In the genomic region with DNA sequence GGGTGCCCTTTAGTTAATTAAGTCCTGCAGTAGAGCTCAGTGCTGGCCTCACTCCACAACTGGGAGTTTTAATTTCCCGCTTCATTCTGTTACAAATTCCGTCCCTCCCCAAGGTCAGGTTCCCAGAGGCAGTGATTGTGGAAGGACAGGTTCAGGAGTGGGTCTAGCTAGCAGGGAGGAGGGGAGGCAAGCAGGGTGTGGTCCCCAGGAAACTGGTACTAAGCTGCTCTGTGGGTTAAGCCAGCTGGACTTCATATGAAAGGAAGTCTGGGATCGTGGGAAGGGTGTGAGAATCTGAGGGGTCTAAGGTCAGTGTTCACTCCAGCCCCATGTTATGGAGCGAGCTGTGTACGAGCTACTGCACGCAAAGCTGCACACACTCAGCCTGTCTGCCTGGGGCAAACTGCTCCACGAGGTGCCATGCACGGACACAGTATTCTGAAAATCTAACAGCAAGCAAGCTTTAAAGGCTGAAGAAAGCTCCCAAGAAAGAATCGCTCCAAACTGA, we compare ENCODE assay signal across 28 mouse cellular contexts. TPM values are rescaled to one million over a fixed set of nuclear protein-coding genes. Genes with fewer than 3 reads are reported as not detected.
A peak's percentile ranks its signal among the peaks of the same experiment; 100 is the strongest.
DNase-seq lines count a peak whose midpoint lies in the region; ATAC-seq lines count a peak whose summit lies in the region.
"Had no signal": no experiment of that assay in that cellular context is flagged by ENCODE, and none has a peak within 500 bp of the region (broad histone marks: within the 10 kb centered on the region; RNA-seq: fewer than 3 reads in every experiment).

No protein-coding gene starts in this region.

- H3K4me3 ChIP-seq in neural tube, embryonic 12.5 days: no peak overlapping the region
- H3K4me3 ChIP-seq in stomach, embryonic 16.5 days (replicated peaks; ENCODE audit: low read length): no peak overlapping the region
- H3K4me3 ChIP-seq: forebrain, embryonic 13.5 days; gastrocnemius, adult 2 months; hindbrain, embryonic 10.5 days; hindbrain, embryonic 15.5 days; layer of hippocampus, adult 2 months; left cerebral cortex, adult 2 months; liver, embryonic 13.5 days; neural tube, embryonic 15.5 days had no signal

- peak; percentile 30 for DNase-seq in kidney, adult 9 months
- DNase-seq in kidney, postnatal 4 days: no peak
- no peak for DNase-seq in neural tube, embryonic 10.5 days (ENCODE audit: extremely low spot score, low spot score)
- DNase-seq in kidney, postnatal 10 days: peak; percentile 15
- no peak for DNase-seq in right cerebral cortex, postnatal 25 days
- no peak for DNase-seq in frontal cortex, postnatal 14 days (ENCODE audit: low spot score in 2 of 2)
- DNase-seq: adrenal gland, postnatal 10 days; B cell, adult 2 months; cerebellum, adult 8-10 months; cerebellum, postnatal 36 days; gastrocnemius, adult 2 months; heart, postnatal 14 days; liver, embryonic 13.5 days; lung, adult 18-20 months; lung, postnatal 14 days; retina, postnatal 1 day; right cerebral cortex, postnatal 14 days; thymus, postnatal 14 days had no signal

- no peaks in the 10 kb centered on the region for H3K27me3 ChIP-seq in neural tube, embryonic 12.5 days (replicated peaks)
- H3K27me3 ChIP-seq in stomach, embryonic 16.5 days (ENCODE audit: control insufficient read depth, insufficient read depth, low read length): no peaks in the 10 kb centered on the region
- H3K27me3 ChIP-seq: forebrain, embryonic 13.5 days; hindbrain, embryonic 15.5 days; liver, embryonic 13.5 days; neural tube, embryonic 15.5 days had no signal

- peaks cover 3% of the 10 kb centered on the region; the same call in 1 of the 2 replicates for H3K4me1 ChIP-seq in neural tube, embryonic 12.5 days
- H3K4me1 ChIP-seq in stomach, embryonic 16.5 days (ENCODE audit: control insufficient read depth, insufficient read depth, low read length): 0 out of 2 replicates have a peak, but pooled peaks cover 8% of the 10 kb centered on the region

- ATAC-seq in neural tube, embryonic 12.5 days (ENCODE audit: low FRiP score, low read depth): 0 out of 2 replicates have a peak, but pooled peaks have one; percentile 37
- peak; percentile 52; the same call in 1 of the 2 replicates for ATAC-seq in stomach, embryonic 16.5 days (ENCODE audit: insufficient read depth, low FRiP score)
- ATAC-seq: forebrain, embryonic 13.5 days; inflammation-experienced regulatory T-cells, adult 6 months had no signal

- H3K9me3 ChIP-seq in neural tube, embryonic 12.5 days: no peaks in the 10 kb centered on the region
- no peaks in the 10 kb centered on the region for H3K9me3 ChIP-seq in stomach, embryonic 16.5 days (replicated peaks; ENCODE audit: control insufficient read depth, low read length)
- H3K9me3 ChIP-seq: forebrain, embryonic 13.5 days; hindbrain, embryonic 10.5 days; hindbrain, embryonic 15.5 days; liver, embryonic 13.5 days; neural tube, embryonic 15.5 days had no signal

- peaks cover 38% of the 10 kb centered on the region for H3K36me3 ChIP-seq in neural tube, embryonic 12.5 days
- H3K36me3 ChIP-seq in stomach, embryonic 16.5 days (ENCODE audit: control insufficient read depth, insufficient read depth, low read length): 0 out of 2 replicates have a peak, but pooled peaks cover 3% of the 10 kb centered on the region

- 86% methylated on average over 9 of the region's 9 CpGs for WGBS in neural tube, embryonic 12.5 days
- 71% methylated on average over 9 of the region's 9 CpGs for WGBS in stomach, embryonic 16.5 days

- no peak overlapping the region for H3K4me2 ChIP-seq in neural tube, embryonic 12.5 days (replicated peaks)
- no peak overlapping the region for H3K4me2 ChIP-seq in stomach, embryonic 16.5 days (ENCODE audit: low read depth, low read length)
- H3K4me2 ChIP-seq: forebrain, embryonic 13.5 days; hindbrain, embryonic 15.5 days; liver, embryonic 13.5 days; neural tube, embryonic 15.5 days had no signal

- H3K9ac ChIP-seq in neural tube, embryonic 12.5 days: no peak overlapping the region
- H3K9ac ChIP-seq in stomach, embryonic 16.5 days (ENCODE audit: low read length): 0 out of 2 replicates have a peak overlapping the region, but pooled peaks have one; percentile 42
- H3K9ac ChIP-seq: forebrain, embryonic 13.5 days; hindbrain, embryonic 15.5 days; neural tube, embryonic 15.5 days had no signal

- no peak overlapping the region for H3K27ac ChIP-seq in neural tube, embryonic 12.5 days
- peak overlapping the region; percentile 29; the same call in 1 of the 2 replicates for H3K27ac ChIP-seq in stomach, embryonic 16.5 days (ENCODE audit: low read length)
- H3K27ac ChIP-seq: forebrain, embryonic 13.5 days; gastrocnemius, adult 2 months; hindbrain, embryonic 10.5 days; hindbrain, embryonic 15.5 days; kidney, postnatal 0 days; layer of hippocampus, adult 2 months; left cerebral cortex, adult 2 months; liver, embryonic 13.5 days; neural tube, embryonic 15.5 days had no signal

RNA-seq across cellular contexts. Expression of a gene that starts 6.7 kb away (rescaled TPM):
- polyA plus RNA-seq in neural tube, embryonic 12.5 days (2016; fragmentation: Nextera tagmentation; extraction: Ambion mirVana): 19.9 and 22.7 TPM in 2 replicates
- polyA plus RNA-seq in stomach, embryonic 16.5 days (2015; fragmentation: Nextera tagmentation; extraction: Ambion mirVana): 24.2 and 26.2 TPM in 2 replicates

Comparison
In these comparisons a context has a peak if more than half of its experiments do, and no peak if none do; other contexts are left out.
1. DNase-seq: peak in kidney, adult 9 months (single experiment) and kidney, postnatal 10 days (single experiment); none in kidney, postnatal 4 days (0 of 2), neural tube, embryonic 10.5 days (single experiment), right cerebral cortex, postnatal 25 days (single experiment) and frontal cortex, postnatal 14 days (0 of 2).